Mouse (Mus musculus): ENCODE data around the gene Olfm2. TPM values are rescaled to one million over a fixed set of nuclear protein-coding genes. Genes with fewer than 3 reads are reported as not detected.

Gene Olfm2
- polyA plus RNA-seq, 1 experiment, result 4.4 TPM

- Histone ChIP-seq H3K4me1 (ENCODE audit: control insufficient read depth, insufficient read depth, low read length) (peaks cover 4% of the 10 kb centered on the region), H3K9me3 (replicated peaks; ENCODE audit: control insufficient read depth, insufficient read depth, low read length, poor library complexity, severe bottlenecking) (no peaks in the 10 kb centered on the region), H3K27me3 (ENCODE audit: control insufficient read depth, insufficient read depth, low read length, poor library complexity, severe bottlenecking) (no peaks in the 10 kb centered on the region), H3K27ac (ENCODE audit: insufficient read depth, low read length) (no peak overlapping the region), H3K9ac (ENCODE audit: low read depth, poor library complexity, severe bottlenecking) (no peak overlapping the region), H3K36me3 (ENCODE audit: control insufficient read depth, insufficient read depth, low read length, poor library complexity, severe bottlenecking) (no peaks in the 10 kb centered on the region), H3K4me3 (ENCODE audit: low read depth, low read length) (no peak overlapping the region)
- no peak for TF ChIP-seq POLR2A (IDR thresholded peaks at IDR 0.05; ENCODE audit: insufficient read depth, low read length)
- no peak for TF ChIP-seq CTCF (IDR thresholded peaks at IDR 0.05; ENCODE audit: low read depth, low read length)
- no peak for TF ChIP-seq EP300 (IDR thresholded peaks at IDR 0.05; ENCODE audit: insufficient read depth, low read depth, low read length)
Observed at GRCm38 (mm10) chr9:20685081-20685861, 60.9 kb downstream of the Olfm2 start.

DNA sequence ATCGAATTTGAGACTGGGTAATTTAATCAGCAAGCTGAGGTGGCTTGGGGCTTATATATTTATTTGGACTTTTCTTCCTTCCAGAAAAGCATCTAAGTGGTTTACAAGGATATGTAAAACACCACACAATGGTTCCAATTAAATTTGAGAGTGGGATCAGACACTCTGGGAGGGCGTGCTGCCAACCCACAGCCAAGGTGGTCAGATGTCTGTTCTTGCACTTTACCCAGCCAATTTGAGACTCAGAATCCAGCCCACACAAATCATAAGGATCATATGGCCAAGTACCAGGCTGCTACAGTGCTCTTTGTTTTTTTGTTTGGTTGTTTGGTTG lies 63.8 kb downstream of the Olfm2 start:
- Histone ChIP-seq H3K4me1 (ENCODE audit: control insufficient read depth, insufficient read depth, low read length) (no peaks in the 10 kb centered on the region), H3K4me3 (ENCODE audit: low read depth, low read length) (no peak overlapping the region), H3K9ac (ENCODE audit: low read depth, poor library complexity, severe bottlenecking) (no peak overlapping the region), H3K27me3 (ENCODE audit: control insufficient read depth, insufficient read depth, low read length, poor library complexity, severe bottlenecking) (no peaks in the 10 kb centered on the region), H3K36me3 (ENCODE audit: control insufficient read depth, insufficient read depth, low read length, poor library complexity, severe bottlenecking) (no peaks in the 10 kb centered on the region), H3K9me3 (replicated peaks; ENCODE audit: control insufficient read depth, insufficient read depth, low read length, poor library complexity, severe bottlenecking) (no peaks in the 10 kb centered on the region), H3K27ac (ENCODE audit: insufficient read depth, low read length) (no peak overlapping the region)
- TF ChIP-seq CTCF (IDR thresholded peaks at IDR 0.05; ENCODE audit: low read depth, low read length) (no peak), POLR2A (IDR thresholded peaks at IDR 0.05; ENCODE audit: insufficient read depth, low read length) (no peak), EP300 (IDR thresholded peaks at IDR 0.05; ENCODE audit: insufficient read depth, low read depth, low read length) (no peak)

- Histone ChIP-seq H3K27me3 (ENCODE audit: control insufficient read depth, insufficient read depth, low read length, poor library complexity, severe bottlenecking) (no peaks in the 10 kb centered on the region), H3K27ac (ENCODE audit: insufficient read depth, low read length) (no peak overlapping the region)
- no peak for TF ChIP-seq EP300 (IDR thresholded peaks at IDR 0.05; ENCODE audit: insufficient read depth, low read depth, low read length)
- TF ChIP-seq POLR2A (IDR thresholded peaks at IDR 0.05; ENCODE audit: insufficient read depth, low read length), result no peak
- TF ChIP-seq CTCF (IDR thresholded peaks at IDR 0.05; ENCODE audit: low read depth, low read length), result no peak
Observed at GRCm38 (mm10) chr9:20681546-20682388, 64.4 kb downstream of the Olfm2 start.

GRCm38 (mm10) chr9:20680378-20680958 lies 65.7 kb downstream of the Olfm2 start:
- Histone ChIP-seq H3K27me3 (ENCODE audit: control insufficient read depth, insufficient read depth, low read length, poor library complexity, severe bottlenecking) (no peaks in the 10 kb centered on the region), H3K27ac (ENCODE audit: insufficient read depth, low read length) (no peak overlapping the region), H3K4me1 (ENCODE audit: control insufficient read depth, insufficient read depth, low read length) (no peaks in the 10 kb centered on the region), H3K36me3 (ENCODE audit: control insufficient read depth, insufficient read depth, low read length, poor library complexity, severe bottlenecking) (no peaks in the 10 kb centered on the region), H3K9me3 (replicated peaks; ENCODE audit: control insufficient read depth, insufficient read depth, low read length, poor library complexity, severe bottlenecking) (no peaks in the 10 kb centered on the region), H3K4me3 (ENCODE audit: low read depth, low read length) (no peak overlapping the region), H3K9ac (ENCODE audit: low read depth, poor library complexity, severe bottlenecking) (no peak overlapping the region)
- TF ChIP-seq CTCF (IDR thresholded peaks at IDR 0.05; ENCODE audit: low read depth, low read length) (no peak), EP300 (IDR thresholded peaks at IDR 0.05; ENCODE audit: insufficient read depth, low read depth, low read length) (no peak), POLR2A (IDR thresholded peaks at IDR 0.05; ENCODE audit: insufficient read depth, low read length) (no peak)

More at GRCm38 (mm10) chr9:20681546-20682388, 64.4 kb downstream of the Olfm2 start:
- no peak overlapping the region for H3K4me3 ChIP-seq (ENCODE audit: low read depth, low read length)
- H3K9ac ChIP-seq (ENCODE audit: low read depth, poor library complexity, severe bottlenecking), result no peak overlapping the region
- H3K9me3 ChIP-seq (replicated peaks; ENCODE audit: control insufficient read depth, insufficient read depth, low read length, poor library complexity, severe bottlenecking), result no peaks in the 10 kb centered on the region
- no peaks in the 10 kb centered on the region for H3K4me1 ChIP-seq (ENCODE audit: control insufficient read depth, insufficient read depth, low read length)
- H3K36me3 ChIP-seq (ENCODE audit: control insufficient read depth, insufficient read depth, low read length, poor library complexity, severe bottlenecking), result no peaks in the 10 kb centered on the region

GRCm38 (mm10) chr9:20677892-20678291 lies 68.3 kb downstream of the Olfm2 start:
- Histone ChIP-seq H3K27ac (ENCODE audit: insufficient read depth, low read length) (no peak overlapping the region), H3K4me1 (ENCODE audit: control insufficient read depth, insufficient read depth, low read length) (no peaks in the 10 kb centered on the region), H3K36me3 (ENCODE audit: control insufficient read depth, insufficient read depth, low read length, poor library complexity, severe bottlenecking) (no peaks in the 10 kb centered on the region), H3K9ac (ENCODE audit: low read depth, poor library complexity, severe bottlenecking) (no peak overlapping the region), H3K4me3 (ENCODE audit: low read depth, low read length) (no peak overlapping the region), H3K9me3 (replicated peaks; ENCODE audit: control insufficient read depth, insufficient read depth, low read length, poor library complexity, severe bottlenecking) (no peaks in the 10 kb centered on the region), H3K27me3 (ENCODE audit: control insufficient read depth, insufficient read depth, low read length, poor library complexity, severe bottlenecking) (no peaks in the 10 kb centered on the region)
- TF ChIP-seq POLR2A (IDR thresholded peaks at IDR 0.05; ENCODE audit: insufficient read depth, low read length), result no peak
- TF ChIP-seq EP300 (IDR thresholded peaks at IDR 0.05; ENCODE audit: insufficient read depth, low read depth, low read length), result no peak
- TF ChIP-seq CTCF (IDR thresholded peaks at IDR 0.05; ENCODE audit: low read depth, low read length), result no peak
